Mouse (Mus musculus) thymus, adult 2 months (tissue): ENCODE measurements around the gene Sirt7. TPM values are rescaled to one million over a fixed set of nuclear protein-coding genes. Genes with fewer than 3 reads are reported as not detected.

Experiments used
- DNase-seq: peaks from one replicate; pipeline ENCODE4 v3.0.0; 2021
- H3K27ac ChIP-seq: fragments of 200-500 bp; 2 replicates; pipeline ENCODE4 v1.5.1; 2012; ENCODE audit warnings: low read length, control low read depth; ENCODE audit not compliant: control insufficient read depth, insufficient read depth
- H3K27me3 ChIP-seq: fragments of 200-500 bp; 2 replicates; pipeline ENCODE4 v1.6.1; 2012; ENCODE audit warnings: mild to moderate bottlenecking, low read length, moderate library complexity, mixed read lengths; ENCODE audit not compliant: control insufficient read depth, insufficient read depth
- H3K36me3 ChIP-seq: fragments of 200-500 bp; 2 replicates; pipeline ENCODE4 v1.6.1; 2012; ENCODE audit warnings: mild to moderate bottlenecking, low read length, moderate library complexity; ENCODE audit not compliant: control insufficient read depth, insufficient read depth
- H3K4me1 ChIP-seq: fragments of 200-500 bp; replicated peaks from 2 replicates; pipeline ENCODE4 v1.6.1; 2012; ENCODE audit warnings: low read length; ENCODE audit not compliant: control insufficient read depth, insufficient read depth
- H3K4me3 ChIP-seq: fragments of 200-500 bp; 2 replicates; pipeline ENCODE4 v1.5.1; 2012; ENCODE audit warnings: mild to moderate bottlenecking, low read length, control low read depth, moderate library complexity; ENCODE audit not compliant: control insufficient read depth, insufficient read depth
- CTCF ChIP-seq: fragments of 200-500 bp; IDR thresholded peaks from 2 replicates; pipeline ENCODE4 v1.5.1; 2012; ENCODE audit warnings: mild to moderate bottlenecking, control low read depth, low read length, moderate library complexity, borderline replicate concordance; ENCODE audit not compliant: control insufficient read depth, poor library complexity, insufficient read depth; ENCODE audit errors: extremely low read depth
- POLR2A ChIP-seq: fragments of 200-500 bp; IDR thresholded peaks from 2 replicates; pipeline ENCODE4 v1.6.1; 2012; ENCODE audit warnings: mild to moderate bottlenecking, low read length, control low read depth, moderate library complexity; ENCODE audit not compliant: control insufficient read depth, poor library complexity, insufficient read depth; ENCODE audit errors: extremely low read depth
- WGBS: fragments of 180-500 bp; shearing (Covaris S2); methylation state at CpG from one replicate; pipeline ENCODE4 v1.1.7; 2018; 5-methylcytosine and 5-hydroxymethylcytosine counted together
- polyA plus RNA-seq: library from polyadenylated mRNA; depleted of rRNA; stranded (reverse); fragments of >200 nt; gene quantifications from 2 replicates; pipeline ENCODE4 v1.2.3, GENCODE M21; 2012

The Sirt7 gene
- polyA plus RNA-seq, 1 experiment, result 184 TPM

GRCm38 (mm10) chr11:120618619-120619535, 6.2 kb downstream of the Sirt7 start:
- DNase-seq, result no peak
- H3K27me3 ChIP-seq, result no peaks in the 10 kb centered on the region
- peaks cover 18% of the 10 kb centered on the region for H3K4me1 ChIP-seq
- no peak overlapping the region for H3K4me3 ChIP-seq
- H3K36me3 ChIP-seq, result peaks cover 32% of the 10 kb centered on the region
- TF ChIP-seq POLR2A (no peak), CTCF (no peak)
- WGBS, result 98% methylated on average over 25 of the region's 25 CpGs
- no peak overlapping the region for H3K27ac ChIP-seq

GRCm38 (mm10) chr11:120617519-120618112, 7.4 kb downstream of the Sirt7 start, which contains the start of gene Pcyt2:
Pcyt2 (minus strand) TSS chr11:120617936.
- Histone ChIP-seq H3K4me3 (peak within 1 kb of the TSS; percentile 73), H3K27ac (no peak within 1 kb of the TSS), H3K27me3 (no peaks in the 10 kb centered on the region), H3K36me3 (peaks cover 25% of the 10 kb centered on the region), H3K4me1 (peaks cover 11% of the 10 kb centered on the region)
- under 1% methylated on average over 56 of the region's 56 CpGs for WGBS
- DNase-seq, result peak; percentile 92
- peak; percentile 68; the same call in 1 of the 2 replicates for TF ChIP-seq POLR2A
- TF ChIP-seq CTCF, result no peak

GRCm38 (mm10) chr11:120616617-120617294, 8.3 kb downstream of the Sirt7 start:
- H3K4me3 ChIP-seq, result peak overlapping the region; percentile 73
- H3K4me1 ChIP-seq, result peaks cover 11% of the 10 kb centered on the region
- no peak overlapping the region for H3K27ac ChIP-seq
- H3K27me3 ChIP-seq, result no peaks in the 10 kb centered on the region
- DNase-seq, result no peak
- TF ChIP-seq CTCF, result no peak
- no peak for TF ChIP-seq POLR2A
- peaks cover 18% of the 10 kb centered on the region for H3K36me3 ChIP-seq
- WGBS, result 63% methylated on average over 4 of the region's 4 CpGs

DNA sequence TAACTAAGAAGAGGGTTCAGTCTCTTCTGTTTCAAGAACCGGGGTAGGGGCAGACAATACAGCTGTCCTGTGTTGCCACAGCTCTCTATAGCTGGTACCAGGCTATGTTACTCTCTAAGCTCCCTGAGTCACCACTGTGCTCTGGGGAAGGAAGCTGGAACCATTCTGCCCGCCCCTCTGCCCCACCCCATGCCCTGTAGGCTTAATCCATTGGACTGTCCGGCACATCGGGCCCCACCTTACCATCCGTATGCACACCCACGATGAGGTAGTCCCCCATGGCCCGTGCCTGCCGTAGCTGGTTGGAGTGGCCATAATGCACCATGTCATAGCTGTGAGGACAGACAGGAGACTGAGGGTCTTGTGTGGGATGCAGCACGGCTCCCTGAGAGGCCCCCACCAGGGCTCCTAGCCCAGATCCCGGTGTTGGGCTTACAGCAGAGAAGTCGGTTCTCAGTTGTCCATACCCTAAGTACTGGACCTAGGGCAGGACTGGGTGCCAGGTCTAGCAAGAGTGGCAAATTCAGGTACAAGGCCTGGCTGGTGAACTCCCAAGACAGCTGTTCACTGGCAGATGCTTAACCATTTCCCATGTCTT, 9.3 kb downstream of the Sirt7 start:
- no peak overlapping the region for H3K27ac ChIP-seq
- TF ChIP-seq POLR2A (no peak), CTCF (no peak)
- H3K4me1 ChIP-seq, result peaks cover 11% of the 10 kb centered on the region
- DNase-seq, result no peak
- H3K4me3 ChIP-seq, result no peak overlapping the region
- H3K36me3 ChIP-seq, result peaks cover 14% of the 10 kb centered on the region
- 96% methylated on average over 11 of the region's 11 CpGs for WGBS
- H3K27me3 ChIP-seq, result no peaks in the 10 kb centered on the region

GRCm38 (mm10) chr11:120615167-120615566, 9.9 kb downstream of the Sirt7 start:
- TF ChIP-seq CTCF, result no peak
- DNase-seq, result no peak
- Histone ChIP-seq H3K4me3 (no peak overlapping the region), H3K36me3 (peaks cover 13% of the 10 kb centered on the region), H3K27ac (no peak overlapping the region), H3K27me3 (no peaks in the 10 kb centered on the region), H3K4me1 (peaks cover 11% of the 10 kb centered on the region)
- WGBS, result 97% methylated on average over 6 of the region's 6 CpGs

DNA sequence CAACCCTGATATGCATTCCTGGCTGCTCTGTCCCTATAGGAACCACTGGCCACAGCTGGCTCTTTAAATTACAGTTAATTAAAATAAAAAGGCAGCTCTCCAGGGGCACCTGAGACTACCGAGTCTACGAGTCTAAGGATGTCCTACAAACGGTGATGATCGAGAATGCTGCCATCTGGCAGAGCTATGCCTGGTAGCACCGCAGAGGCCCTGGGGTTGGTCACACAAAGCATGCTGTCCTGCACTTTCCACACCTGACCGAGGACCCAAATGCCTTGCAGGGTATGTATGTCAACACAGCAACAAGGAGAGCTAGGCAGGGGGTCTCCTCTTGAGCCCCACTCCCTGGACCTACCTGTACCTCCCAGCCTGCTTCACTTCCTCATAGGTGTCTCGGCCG, 11.1 kb downstream of the Sirt7 start:
- H3K4me1 ChIP-seq, result peaks cover 11% of the 10 kb centered on the region
- no peaks in the 10 kb centered on the region for H3K27me3 ChIP-seq
- no peak overlapping the region for H3K27ac ChIP-seq
- no peak for TF ChIP-seq POLR2A
- no peak for TF ChIP-seq CTCF
- no peak for DNase-seq
- H3K36me3 ChIP-seq, result peaks cover 9% of the 10 kb centered on the region
- H3K4me3 ChIP-seq, result no peak overlapping the region
- 96% methylated on average over 8 of the region's 8 CpGs for WGBS
